Mouse (Mus musculus): ENCODE data around the gene Cdc20.

- TF ChIP-seq POLR2A (IDR thresholded peaks at IDR 0.05; ENCODE audit: insufficient read depth, low read depth, low read length), result no peak
- no peak for TF ChIP-seq CTCF (IDR thresholded peaks at IDR 0.05)
- TF ChIP-seq EP300 (IDR thresholded peaks at IDR 0.05; ENCODE audit: insufficient read depth, low read depth, low read length), result no peak
Measured at GRCm38 (mm10) chr4:118395289-118395688, 41.9 kb downstream of the Cdc20 start.

All from heart, adult 2 months (tissue).